Mouse (Mus musculus): ENCODE data around the gene Lonrf2. TPM values are rescaled to one million over a fixed set of nuclear protein-coding genes. Genes with fewer than 3 reads are reported as not detected.

Lonrf2 gene
- total RNA-seq, 2 experiments from 2014 or later = 2.1 to 3.9 TPM

DNA sequence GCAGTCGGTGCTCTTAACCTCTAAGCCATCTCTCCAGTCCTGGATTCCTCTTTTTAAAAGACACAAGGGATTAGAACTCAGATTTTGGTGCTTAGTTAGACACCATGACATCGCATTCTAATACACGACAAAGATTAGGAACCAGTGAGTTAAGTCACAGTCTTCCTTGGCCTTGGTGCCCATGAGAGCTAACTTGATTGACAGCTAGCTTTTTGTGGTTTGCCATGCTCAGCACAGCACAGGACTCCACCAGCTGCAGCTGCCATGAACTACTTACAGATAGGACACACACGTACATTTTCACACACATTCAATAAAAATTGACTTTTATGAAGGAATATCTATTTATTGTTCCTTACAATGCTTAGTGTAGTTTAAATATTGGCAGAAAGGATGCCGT is 60.8 kb downstream of the Lonrf2 start:
- intact Hi-C loops (cut with DNase I) = no loop called here
- no peak for DNase-seq

DNA sequence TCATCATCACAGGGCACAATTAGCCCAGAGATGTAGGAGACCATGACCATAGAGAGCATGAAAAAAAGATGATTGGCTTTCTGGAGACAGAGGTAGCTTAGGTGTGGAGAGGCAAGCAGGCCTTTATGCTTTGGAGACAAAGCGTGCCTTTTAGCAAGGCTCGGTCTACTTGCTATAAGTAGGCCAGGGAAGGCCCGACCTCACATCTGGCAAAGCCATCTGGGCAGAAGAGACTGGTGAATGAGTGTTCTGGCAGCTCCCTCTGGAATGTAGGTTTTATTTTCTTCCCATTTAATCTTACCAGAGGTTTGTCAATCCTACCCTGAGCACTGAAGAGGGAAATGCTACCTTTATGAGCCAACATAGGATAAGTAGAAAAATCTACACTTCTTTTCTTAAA is 65.8 kb downstream of the Lonrf2 start:
- DNase-seq = no peak
- intact Hi-C loops (cut with DNase I) = no loop called here

DNA sequence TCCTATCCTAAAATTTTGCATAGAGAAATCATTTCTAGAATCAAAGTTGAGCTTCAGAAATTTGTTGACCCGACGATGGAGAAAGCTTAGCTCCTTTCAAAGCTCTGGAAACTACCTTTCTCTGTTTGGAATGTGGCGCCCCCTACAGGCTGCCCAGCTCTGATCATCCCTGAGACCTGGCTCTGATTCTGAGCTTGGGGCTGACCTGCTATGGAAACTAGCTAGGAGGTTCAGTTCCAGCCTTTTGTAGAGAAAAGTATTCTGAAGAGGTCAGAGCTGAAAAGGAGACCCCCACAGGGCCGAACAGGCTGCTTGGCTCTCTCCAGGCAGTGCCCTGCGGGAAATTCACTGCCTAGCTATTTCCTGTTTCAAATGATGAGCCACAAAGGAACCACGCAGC is 66.6 kb downstream of the Lonrf2 start:
- intact Hi-C loops (cut with DNase I) = loop anchor here (5.0 kb wide), 3 partner anchors 48 to 583 kb away; no protein-coding TSS in a partner anchor
- peak; percentile 47 to 75 for DNase-seq

DNA sequence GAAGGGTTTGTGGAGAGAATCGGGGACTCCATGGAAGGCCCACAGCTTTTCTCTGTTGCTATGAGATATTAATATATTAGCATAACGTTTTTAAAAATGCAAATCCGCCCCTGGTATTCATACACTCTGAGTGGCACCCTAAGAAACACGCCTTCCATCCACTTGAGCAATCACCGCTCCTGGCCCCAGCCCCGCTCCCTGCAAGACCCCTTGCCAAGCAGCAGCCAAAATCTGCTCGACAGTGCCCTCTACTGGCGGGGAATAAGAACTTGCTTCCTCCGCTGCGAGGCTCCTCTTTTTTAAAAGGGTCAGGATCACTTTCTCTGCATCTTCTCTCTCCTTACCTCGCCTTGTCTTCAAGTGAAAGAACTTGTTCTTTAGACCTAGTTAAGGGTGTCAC is 68.7 kb downstream of the Lonrf2 start:
- DNase-seq = peak; percentile 75 to 88
- intact Hi-C loops (cut with DNase I) = loop anchor here (1.0 to 5.0 kb wide), 4 partner anchors 46 to 581 kb away; no protein-coding TSS in a partner anchor

DNA sequence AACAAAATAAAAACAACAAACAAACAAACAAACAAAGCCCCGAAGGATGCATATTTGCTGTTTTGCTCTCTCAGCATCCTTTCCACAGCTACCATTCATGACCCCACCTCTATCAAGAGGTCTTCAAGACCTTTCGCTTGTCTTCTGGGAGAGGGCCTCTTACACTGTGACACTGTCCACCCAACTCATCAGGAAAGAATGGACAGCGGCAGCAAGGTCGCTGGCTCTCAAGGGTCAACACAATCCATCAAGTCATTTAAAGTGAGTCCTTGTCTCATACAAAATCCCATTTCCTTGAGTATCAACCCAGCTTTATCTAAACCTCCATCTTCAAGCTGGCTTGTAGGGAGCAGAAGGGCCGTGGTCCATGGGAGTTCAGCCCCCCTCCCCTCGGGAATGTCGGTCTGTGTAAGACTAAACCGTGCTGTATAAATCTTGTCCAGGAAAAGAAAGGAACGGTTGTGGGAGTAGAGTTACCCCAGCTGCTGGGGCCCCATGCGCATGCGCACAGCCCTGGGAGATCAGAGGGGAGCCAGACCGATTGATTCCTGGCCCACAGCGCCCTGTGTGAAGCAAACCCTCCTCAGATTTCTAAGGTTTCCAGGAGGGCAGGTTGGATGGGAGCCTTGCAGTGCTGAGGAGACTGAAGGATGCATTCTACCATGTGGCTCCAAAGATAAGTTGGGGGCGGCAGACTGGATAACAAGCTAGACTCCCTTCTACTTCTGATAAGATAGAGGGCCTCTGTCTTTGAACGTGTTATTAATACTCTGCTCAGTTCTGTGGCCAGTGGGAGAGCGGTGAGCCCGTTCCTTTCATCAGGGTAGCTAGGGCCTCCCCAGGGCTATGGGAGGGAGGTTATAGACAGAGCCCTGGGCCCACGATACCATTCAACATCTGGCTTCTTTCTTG is 69.6 kb downstream of the Lonrf2 start:
- intact Hi-C loops (cut with DNase I) = loop anchor here (5.0 kb wide), 3 partner anchors 45 to 580 kb away; no protein-coding TSS in a partner anchor
- DNase-seq = peak; percentile 63 to 73

DNA sequence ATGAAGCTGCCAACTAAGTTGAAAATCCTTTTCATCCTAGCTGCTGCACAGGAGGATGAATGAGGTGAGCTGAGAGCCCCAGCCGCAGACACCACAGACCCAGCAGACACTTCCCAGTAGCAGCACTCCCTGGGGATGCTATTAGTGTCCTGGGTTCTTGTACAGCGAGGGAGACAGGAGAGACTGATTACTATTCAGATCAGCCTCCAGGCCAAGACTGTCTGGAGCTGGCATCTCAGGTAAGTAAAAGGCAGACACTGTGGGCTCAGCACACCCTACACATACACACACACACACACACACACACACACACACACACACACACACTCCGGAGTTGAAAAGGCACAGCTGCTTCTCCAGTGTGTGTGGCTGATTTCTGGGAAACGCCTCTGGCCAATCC is 70.3 kb downstream of the Lonrf2 start:
- DNase-seq = no peak
- intact Hi-C loops (cut with DNase I) = loop anchor here (5.0 kb wide), 3 partner anchors 44 to 579 kb away; no protein-coding TSS in a partner anchor

DNA sequence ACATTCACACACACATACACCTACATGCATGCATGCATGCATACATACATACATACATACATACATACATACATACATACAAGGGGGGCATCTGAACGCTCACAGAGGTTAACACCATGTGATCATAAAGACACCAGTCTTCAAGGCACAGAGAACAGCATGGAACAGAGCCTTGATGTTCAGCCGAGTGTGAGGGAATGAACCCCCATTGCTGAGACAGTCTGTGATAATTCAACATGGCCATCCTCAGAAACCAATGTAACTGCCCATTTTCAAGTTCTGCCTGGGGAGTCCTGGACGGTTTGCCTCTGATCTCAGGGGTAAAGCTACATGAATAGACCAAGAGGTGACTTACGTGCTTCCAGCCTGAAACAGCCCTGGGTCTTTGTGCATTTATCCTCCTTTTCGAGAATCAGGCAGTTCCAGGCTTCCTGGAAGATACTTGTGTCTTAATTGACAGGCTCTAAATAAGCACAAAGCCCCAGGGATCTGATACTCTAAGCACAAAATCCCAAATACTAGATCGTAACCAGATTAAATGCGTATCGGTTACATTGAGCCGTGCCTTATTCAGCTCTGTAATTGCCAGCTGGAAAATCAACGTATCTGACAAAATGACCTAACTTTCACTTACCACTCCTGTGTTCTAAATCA is 72.4 kb downstream of the Lonrf2 start:
- DNase-seq = no peak
- intact Hi-C loops (cut with DNase I) = no loop called here

DNA sequence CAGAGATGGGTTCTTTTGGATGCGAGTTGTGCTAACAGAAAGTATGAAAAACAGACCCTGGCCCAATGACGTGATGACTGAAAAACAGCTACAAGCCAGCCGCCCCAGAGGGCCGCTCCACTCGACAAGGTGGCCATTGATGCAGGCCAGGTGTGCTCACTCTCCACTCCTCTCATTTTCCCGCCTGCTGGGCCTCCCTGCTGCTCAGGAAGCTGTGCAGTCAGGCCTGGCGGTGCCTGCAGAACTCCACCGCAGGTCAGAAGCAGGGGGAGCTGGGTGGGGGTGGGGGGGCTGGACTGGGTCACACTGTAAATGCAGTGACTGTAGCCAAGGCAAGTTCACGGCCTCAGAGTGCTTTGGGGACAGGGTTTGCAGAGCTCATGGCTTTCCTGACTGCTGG is 76.1 kb downstream of the Lonrf2 start:
- intact Hi-C loops (cut with DNase I) = no loop called here
- DNase-seq = no peak

DNA sequence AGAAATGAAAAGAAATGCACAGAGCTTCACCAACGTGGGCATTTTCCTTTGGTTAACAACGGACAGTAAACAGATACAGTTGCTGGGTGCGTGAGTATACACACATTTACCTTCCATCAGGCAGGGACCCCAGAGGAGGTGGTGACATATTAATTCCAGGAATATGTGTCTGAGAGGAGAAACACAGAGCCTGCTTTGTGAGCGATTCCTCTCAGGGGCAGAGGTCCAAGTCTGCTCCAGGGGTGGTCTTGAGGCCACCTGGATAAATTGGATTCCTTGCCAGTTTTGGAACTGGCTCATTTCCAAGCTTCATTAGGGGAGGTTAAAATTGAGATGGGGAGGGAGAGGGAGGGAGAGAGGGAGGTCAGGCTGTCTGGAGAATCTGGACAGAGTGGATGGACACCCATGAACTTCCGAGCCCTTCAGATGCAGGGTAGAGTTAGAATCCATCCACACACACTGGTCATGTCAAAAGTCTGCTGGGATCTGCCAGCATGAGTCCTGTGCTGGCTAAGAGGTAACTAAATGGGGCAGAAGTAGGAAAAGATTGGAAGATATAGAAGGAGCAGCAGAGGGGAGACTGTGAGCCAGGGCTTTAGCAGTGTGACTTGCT is 78.6 kb downstream of the Lonrf2 start:
- intact Hi-C loops (cut with DNase I) = no loop called here

DNA sequence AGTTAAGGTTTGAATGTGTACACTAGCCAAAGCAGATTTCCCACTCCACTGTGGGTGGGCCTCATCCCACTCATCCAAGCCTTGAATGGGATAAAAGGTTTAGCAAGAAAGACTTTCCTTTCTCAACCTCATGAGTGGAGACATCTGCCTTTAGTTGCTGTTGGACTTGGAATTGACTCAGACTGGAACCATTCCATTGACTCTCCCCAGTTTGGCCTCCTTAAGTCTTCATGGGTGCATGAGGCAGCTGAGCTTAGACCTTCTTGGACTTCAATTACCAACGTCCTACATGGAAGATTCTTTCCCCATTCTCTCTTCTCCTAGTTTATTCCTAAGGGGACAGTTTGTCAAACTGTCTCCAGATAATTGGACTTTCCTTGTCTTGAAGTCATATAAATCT is 92.6 kb downstream of the Lonrf2 start:
- peak in 1 of 2 experiments; percentile 28 for DNase-seq
- intact Hi-C loops (cut with DNase I) = no loop called here

More for the DNA sequence above, 78.6 kb downstream of the Lonrf2 start:
- DNase-seq = no peak

Other genes starting within 250 kb of the Lonrf2 start
- 1 to 10 TPM; 5.2 to 6.9 TPM for gene Aff3, start 171.8 kb downstream of the Lonrf2 start, total RNA-seq (2021)
- gene Chst10, start 61.5 kb upstream of the Lonrf2 start, total RNA-seq (2021) = under 1 TPM; 0.41 to 0.47 TPM
- not detected for gene Nms, start 102.4 kb upstream of the Lonrf2 start, total RNA-seq (2021)
- 10 to 100 TPM; 96.0 to 99.9 TPM for gene Pdcl3, start 148.9 kb upstream of the Lonrf2 start, total RNA-seq (2021)

Data from heart, postnatal 10 days (tissue).